Mouse (Mus musculus): ENCODE results near the gene Cped1.
"Not testable (repeated sequence)": the region's sequence is repeated elsewhere in the genome, so short reads cannot be mapped to it uniquely, and the experiment has no call there.

The Cped1 gene

GRCm38 (mm10) chr6:22026358-22026673, 40.6 kb downstream of the Cped1 start:
- peak; percentile 82 for DNase-seq (ENCODE audit: low read depth, low spot score)

- no peak for DNase-seq (ENCODE audit: low read depth, low spot score)
These were observed 41.3 kb downstream of the Cped1 start for GRCm38 (mm10) chr6:22026761-22027594.

GRCm38 (mm10) chr6:22027854-22028253, 42.1 kb downstream of the Cped1 start:
- no peak for DNase-seq (ENCODE audit: low read depth, low spot score)

- no peak for DNase-seq (ENCODE audit: low read depth, low spot score)
These were observed 44.7 kb downstream of the Cped1 start for GRCm38 (mm10) chr6:22030381-22030780.

DNA sequence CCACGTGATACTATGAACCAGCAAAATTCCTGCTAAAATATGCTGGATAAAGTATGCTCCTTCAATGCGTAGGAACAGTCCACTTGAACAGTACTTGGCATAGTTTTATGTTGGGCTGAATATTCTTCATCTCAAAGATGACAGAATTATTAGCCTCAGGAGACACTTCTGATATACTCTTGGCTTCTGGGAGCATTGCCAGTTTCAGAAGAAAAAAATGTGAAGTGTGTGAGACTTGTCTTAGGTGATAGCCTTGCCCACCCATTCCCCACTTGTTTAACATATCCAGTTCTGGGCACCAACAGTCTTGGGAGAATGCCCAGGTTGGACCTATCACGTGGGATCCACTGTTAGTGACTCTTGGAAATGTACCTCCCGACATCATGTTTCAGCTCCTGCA, 47.5 kb downstream of the Cped1 start:
- DNase-seq (ENCODE audit: low read depth, low spot score) = no peak

DNA sequence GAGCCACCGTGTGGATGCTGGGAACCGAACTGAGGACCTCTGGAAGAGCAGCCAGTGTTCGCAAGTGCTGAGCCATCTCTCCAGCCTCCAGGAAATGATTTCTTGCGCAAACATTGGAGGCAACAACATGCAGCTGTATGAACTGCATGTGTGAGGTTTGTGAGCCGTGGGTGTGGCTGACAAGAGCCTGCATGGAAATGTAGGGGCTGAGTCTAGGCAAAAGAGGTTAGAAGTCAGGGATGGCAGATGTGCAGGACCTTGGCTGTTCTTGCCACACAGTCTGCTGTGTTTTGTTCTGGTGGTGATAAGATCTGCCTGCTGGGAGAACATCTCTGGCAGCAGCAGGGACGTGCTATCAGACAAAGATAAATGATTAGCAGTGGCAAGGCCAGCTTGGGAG, 49.7 kb downstream of the Cped1 start:
- no peak for DNase-seq (ENCODE audit: low read depth, low spot score)

DNA sequence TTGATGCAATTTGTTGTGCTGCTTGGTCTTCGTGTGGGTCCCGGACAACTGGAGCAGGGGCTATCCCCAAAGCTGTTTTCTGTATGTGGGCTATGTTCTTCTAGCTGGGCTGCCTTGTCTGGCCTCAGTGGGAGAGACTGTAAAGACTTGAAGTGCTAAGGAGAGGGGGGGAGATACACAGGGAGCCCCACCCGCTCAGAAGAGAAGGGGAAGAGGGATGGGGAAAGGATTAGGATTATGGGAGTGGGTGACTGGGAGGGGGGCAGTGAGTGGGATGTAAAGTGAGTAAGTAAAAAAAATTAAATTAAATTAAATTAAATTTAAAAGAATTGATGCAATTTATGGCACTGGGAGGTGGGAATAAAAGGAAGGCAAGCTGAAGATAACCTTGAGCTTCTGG, 50.2 kb downstream of the Cped1 start:
- DNase-seq (ENCODE audit: low read depth, low spot score) = no peak

DNA sequence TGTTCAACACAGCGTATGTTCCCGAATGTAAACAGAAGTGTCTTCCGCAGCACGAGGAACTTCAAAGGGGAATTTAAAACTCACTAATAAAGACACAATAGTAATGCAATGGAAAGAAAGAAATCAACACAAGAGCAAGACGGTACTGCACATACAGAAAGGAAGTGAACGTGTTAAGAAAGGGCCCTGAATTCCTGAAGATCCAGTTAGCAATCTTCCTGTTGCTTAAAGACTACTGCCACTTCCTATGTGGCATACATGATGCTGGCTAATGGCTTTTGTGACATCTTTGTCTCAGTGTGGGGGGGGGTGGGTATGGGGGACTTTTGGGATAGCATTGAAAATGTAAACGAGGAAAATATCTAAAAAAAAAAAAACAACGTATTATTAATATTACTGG, 50.7 kb downstream of the Cped1 start:
- no peak for DNase-seq (ENCODE audit: low read depth, low spot score)

GRCm38 (mm10) chr6:22036911-22037310, 51.2 kb downstream of the Cped1 start:
- DNase-seq (ENCODE audit: low read depth, low spot score) = no peak

GRCm38 (mm10) chr6:22037441-22038050, 51.8 kb downstream of the Cped1 start:
- no peak for DNase-seq (ENCODE audit: low read depth, low spot score)

DNA sequence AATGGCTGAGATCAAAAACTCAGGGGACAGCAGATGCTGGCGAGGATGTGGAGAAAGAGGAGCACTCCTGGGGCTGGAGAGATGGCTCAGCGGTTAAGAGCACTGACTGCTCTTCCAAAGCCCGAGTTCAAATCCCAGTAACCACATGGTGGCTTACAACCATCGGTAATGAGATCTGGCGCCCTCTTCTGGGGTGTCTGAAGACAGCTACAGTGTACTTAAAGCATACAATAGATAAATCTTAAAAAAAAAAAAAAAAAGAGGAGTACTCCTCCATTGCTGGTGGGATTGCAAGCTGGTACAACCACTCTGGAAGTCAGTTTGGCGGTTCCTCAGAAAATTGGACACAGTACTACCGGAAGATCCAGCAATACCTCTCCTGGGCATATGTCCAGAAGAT, 54.0 kb downstream of the Cped1 start:
- not testable (repeated sequence) for DNase-seq (ENCODE audit: low read depth, low spot score)

- DNase-seq (ENCODE audit: low read depth, low spot score) = no peak
These were observed 59.3 kb downstream of the Cped1 start for GRCm38 (mm10) chr6:22044880-22045605.

DNA sequence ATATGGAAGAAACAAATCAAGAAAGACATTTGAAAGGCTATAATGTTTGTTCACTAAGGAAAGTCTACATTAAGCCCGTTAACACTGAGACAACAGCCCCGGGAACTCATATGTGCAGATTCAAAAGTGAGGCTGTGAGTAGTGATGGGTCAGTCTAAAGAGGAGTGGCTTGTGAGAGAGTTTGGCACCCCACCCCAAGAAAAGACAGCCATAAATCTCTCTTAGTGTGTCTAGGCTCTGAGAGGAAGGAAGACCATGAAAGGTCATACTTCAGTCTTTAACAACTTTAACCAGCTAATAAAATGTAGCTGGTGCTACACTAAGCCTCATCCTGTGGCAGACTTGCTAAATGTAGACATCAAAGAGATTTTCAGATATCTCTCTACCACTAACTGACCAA, 61.4 kb downstream of the Cped1 start:
- DNase-seq (ENCODE audit: low read depth, low spot score) = no peak

GRCm38 (mm10) chr6:22049093-22049492, 63.4 kb downstream of the Cped1 start:
- no peak for DNase-seq (ENCODE audit: low read depth, low spot score)

DNA sequence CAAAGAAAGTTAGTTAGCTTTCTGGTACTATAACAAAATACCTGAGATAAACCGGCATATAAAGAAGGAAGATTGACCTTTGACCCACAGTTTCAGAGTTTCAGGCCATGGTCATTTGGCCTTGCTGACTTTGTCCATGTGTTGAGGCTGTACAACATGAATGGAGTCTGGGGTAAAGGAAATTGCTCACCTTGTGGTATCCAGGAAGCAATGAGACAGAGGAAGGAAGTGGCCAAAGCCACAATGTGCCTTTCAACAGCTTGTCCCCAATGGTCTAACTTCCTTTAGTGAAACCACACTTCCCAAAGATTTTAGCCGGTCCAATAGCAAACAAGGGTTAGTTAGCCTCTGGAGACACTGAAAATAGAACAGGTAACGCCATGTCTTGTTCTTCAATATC, 65.8 kb downstream of the Cped1 start:
- no peak for DNase-seq (ENCODE audit: low read depth, low spot score)

GRCm38 (mm10) chr6:22053014-22053413, 67.3 kb downstream of the Cped1 start:
- no peak for DNase-seq (ENCODE audit: low read depth, low spot score)

DNA sequence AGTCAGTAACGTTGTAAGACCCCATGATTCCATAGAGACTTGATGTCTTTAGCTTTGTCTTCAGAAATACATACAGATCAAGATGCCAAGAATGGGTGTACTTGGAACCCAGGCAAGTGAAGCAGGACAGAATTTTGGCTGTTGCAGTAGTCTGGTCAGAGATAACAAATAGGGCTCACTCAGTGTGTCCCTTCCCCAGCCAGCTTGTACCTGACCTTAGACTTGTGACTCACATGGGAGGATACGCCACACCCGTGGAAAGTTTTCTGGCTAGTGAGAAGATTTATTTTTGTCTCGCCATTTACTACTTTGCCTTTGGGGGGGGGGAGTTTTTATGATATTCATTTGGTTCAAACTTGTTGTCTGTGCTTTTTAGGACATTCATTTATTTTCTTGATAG, 78.6 kb downstream of the Cped1 start:
- no peak for DNase-seq (ENCODE audit: low read depth, low spot score)

DNA sequence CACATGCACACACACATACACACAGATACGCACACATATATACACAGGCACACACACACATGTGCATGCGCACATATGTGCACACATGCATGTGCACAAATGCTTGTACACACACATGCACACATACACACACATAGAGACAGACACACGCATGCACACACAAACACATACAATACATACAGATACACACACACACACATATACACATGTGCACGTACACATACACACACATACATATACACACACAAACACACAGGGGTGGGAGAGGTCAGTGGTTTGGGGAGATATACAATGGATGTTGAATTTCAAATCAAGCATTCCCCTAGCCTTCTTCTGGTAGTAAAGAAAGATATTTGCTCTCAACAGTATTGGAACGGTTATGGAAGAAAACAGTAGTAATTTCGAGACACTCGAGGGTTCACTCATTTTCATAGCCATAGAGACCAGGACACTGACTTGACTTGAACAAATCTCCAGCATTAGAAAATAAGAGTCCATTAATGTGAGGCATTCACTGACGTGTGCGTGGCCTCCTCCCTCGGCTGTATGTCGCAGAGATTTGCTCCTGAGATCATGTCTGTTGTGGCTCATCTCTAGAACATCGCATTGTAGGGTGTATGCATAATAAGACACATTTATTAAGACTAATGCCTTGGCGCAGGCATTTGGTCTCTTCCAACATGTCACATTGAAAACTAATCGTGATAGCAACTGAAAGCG, 85.0 kb downstream of the Cped1 start:
- no peak for DNase-seq (ENCODE audit: low read depth, low spot score)

DNA sequence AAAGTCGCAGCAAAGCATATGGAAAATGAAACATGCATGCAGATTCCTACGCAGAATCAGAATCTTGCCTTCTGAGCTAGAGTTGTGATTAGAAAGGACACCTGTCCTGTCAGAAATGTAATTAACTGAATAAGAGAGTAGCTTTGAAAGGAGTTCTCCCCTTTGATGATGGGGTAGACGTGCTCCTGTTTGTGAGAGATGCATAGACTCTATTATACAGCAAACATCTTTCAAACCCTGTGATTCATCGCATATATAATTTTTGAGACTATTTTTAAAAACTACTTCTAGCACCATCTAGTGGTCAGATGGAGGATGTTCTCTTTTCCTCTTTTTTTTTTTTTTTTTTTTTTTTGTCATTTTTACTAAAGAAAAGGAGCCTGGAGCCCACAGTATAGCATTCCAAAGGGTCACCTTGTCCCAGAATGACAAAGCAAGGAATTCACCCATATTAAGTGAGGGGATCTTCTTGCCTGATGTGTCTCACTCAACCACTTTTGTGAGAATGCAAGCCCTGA, 85.7 kb downstream of the Cped1 start:
- peak; percentile 18 for DNase-seq (ENCODE audit: low read depth, low spot score)

GRCm38 (mm10) chr6:22072737-22073136, 87.0 kb downstream of the Cped1 start:
- no peak for DNase-seq (ENCODE audit: low read depth, low spot score)

- DNase-seq (ENCODE audit: low read depth, low spot score) = no peak
These were observed 88.7 kb downstream of the Cped1 start for GRCm38 (mm10) chr6:22074232-22075083.
